Mouse (Mus musculus) large intestine, adult 2 months (tissue): ENCODE data around the gene Pkd1l2. TPM values are rescaled to one million over a fixed set of nuclear protein-coding genes. Genes with fewer than 3 reads are reported as not detected.
A peak's percentile ranks its signal among the peaks of the same experiment; 100 is the strongest.

Experiments
- DNase-seq: peaks from one replicate; pipeline ENCODE4 v3.0.0-alpha.2; 2012; ENCODE audit warnings: low read depth, low spot score
- WGBS: fragments of 180-500 bp; shearing (Covaris S2); methylation state at CpG from one replicate; pipeline ENCODE4 v1.1.7; 2018; 5-methylcytosine and 5-hydroxymethylcytosine counted together
- polyA plus RNA-seq: library from polyadenylated mRNA; depleted of rRNA; stranded (reverse); fragments of >200 nt; gene quantifications from 2 replicates; pipeline ENCODE4 v1.2.3, GENCODE M21; 2012

Gene Pkd1l2
- polyA plus RNA-seq, 1 experiment, result 0.01 TPM

- WGBS, result 63% methylated on average over 7 of the region's 7 CpGs
- no peak for DNase-seq
Measured at GRCm38 (mm10) chr8:117049444-117049843, 32.8 kb downstream of the Pkd1l2 start.

- WGBS, result 75% methylated on average over 3 of the region's 3 CpGs
- no peak for DNase-seq
Measured at GRCm38 (mm10) chr8:117043584-117043983, 38.7 kb downstream of the Pkd1l2 start.

GRCm38 (mm10) chr8:117039843-117040242 lies 42.4 kb downstream of the Pkd1l2 start:
- no peak for DNase-seq
- 74% methylated on average over 7 of the region's 7 CpGs for WGBS

GRCm38 (mm10) chr8:117037374-117037935 lies 44.8 kb downstream of the Pkd1l2 start:
- DNase-seq, result no peak
- WGBS, result 60% methylated on average over 7 of the region's 7 CpGs

GRCm38 (mm10) chr8:117033393-117033792 lies 48.9 kb downstream of the Pkd1l2 start:
- 64% methylated on average over 3 of the region's 3 CpGs for WGBS
- DNase-seq, result no peak

- no peak for DNase-seq
- WGBS, result 75% methylated on average over 8 of the region's 8 CpGs
Measured at GRCm38 (mm10) chr8:117032609-117033008, 49.6 kb downstream of the Pkd1l2 start.

- 31% methylated on average over 6 of the region's 6 CpGs for WGBS
- no peak for DNase-seq
Measured at GRCm38 (mm10) chr8:117031476-117031875, 50.8 kb downstream of the Pkd1l2 start.

- 93% methylated on average over 10 of the region's 10 CpGs for WGBS
- DNase-seq, result no peak
Measured at GRCm38 (mm10) chr8:117028686-117029085, 53.6 kb downstream of the Pkd1l2 start.

- no peak for DNase-seq
- 70% methylated on average over 5 of the region's 5 CpGs for WGBS
Measured at GRCm38 (mm10) chr8:117027601-117028000, 54.6 kb downstream of the Pkd1l2 start.

- no peak for DNase-seq
- WGBS, result 42% methylated on average over 1 of the region's 1 CpGs
Measured at GRCm38 (mm10) chr8:117022297-117022993, 59.8 kb downstream of the Pkd1l2 start.

- WGBS, result 80% methylated on average over 18 of the region's 18 CpGs
- DNase-seq, result no peak
Measured at GRCm38 (mm10) chr8:117019323-117020275, 62.6 kb downstream of the Pkd1l2 start.

GRCm38 (mm10) chr8:117017896-117018295 lies 64.4 kb downstream of the Pkd1l2 start:
- 92% methylated on average over 4 of the region's 4 CpGs for WGBS
- DNase-seq, result no peak

- 77% methylated on average over 8 of the region's 8 CpGs for WGBS
Measured at GRCm38 (mm10) chr8:117017006-117017405, 65.2 kb downstream of the Pkd1l2 start.

GRCm38 (mm10) chr8:117015670-117016069 lies 66.6 kb downstream of the Pkd1l2 start:
- no peak for DNase-seq
- WGBS, result 50% methylated on average over 4 of the region's 4 CpGs

More at GRCm38 (mm10) chr8:117017006-117017405, 65.2 kb downstream of the Pkd1l2 start:
- no peak for DNase-seq

GRCm38 (mm10) chr8:117011366-117011765 lies 70.9 kb downstream of the Pkd1l2 start:
- 86% methylated on average over 9 of the region's 9 CpGs for WGBS
- no peak for DNase-seq

- DNase-seq, result no peak
- WGBS, result 58% methylated on average over 11 of the region's 11 CpGs
Measured at GRCm38 (mm10) chr8:116994016-116994716, 88.1 kb downstream of the Pkd1l2 start.

GRCm38 (mm10) chr8:116993095-116993867 lies 89.0 kb downstream of the Pkd1l2 start, which contains the start of gene Gcsh:
Gcsh (minus strand) TSS chr8:116993537.
- under 1% methylated on average over 56 of the region's 56 CpGs for WGBS
- DNase-seq, result peak; percentile 99

GRCm38 (mm10) chr8:116992176-116992971 lies 89.9 kb downstream of the Pkd1l2 start:
- 3% methylated on average over 23 of the region's 23 CpGs for WGBS

More at GRCm38 (mm10) chr8:116992176-116992971, 89.9 kb downstream of the Pkd1l2 start:
- no peak for DNase-seq
